8 mouse cellular contexts compared by ENCODE assay signal in the genomic region with DNA sequence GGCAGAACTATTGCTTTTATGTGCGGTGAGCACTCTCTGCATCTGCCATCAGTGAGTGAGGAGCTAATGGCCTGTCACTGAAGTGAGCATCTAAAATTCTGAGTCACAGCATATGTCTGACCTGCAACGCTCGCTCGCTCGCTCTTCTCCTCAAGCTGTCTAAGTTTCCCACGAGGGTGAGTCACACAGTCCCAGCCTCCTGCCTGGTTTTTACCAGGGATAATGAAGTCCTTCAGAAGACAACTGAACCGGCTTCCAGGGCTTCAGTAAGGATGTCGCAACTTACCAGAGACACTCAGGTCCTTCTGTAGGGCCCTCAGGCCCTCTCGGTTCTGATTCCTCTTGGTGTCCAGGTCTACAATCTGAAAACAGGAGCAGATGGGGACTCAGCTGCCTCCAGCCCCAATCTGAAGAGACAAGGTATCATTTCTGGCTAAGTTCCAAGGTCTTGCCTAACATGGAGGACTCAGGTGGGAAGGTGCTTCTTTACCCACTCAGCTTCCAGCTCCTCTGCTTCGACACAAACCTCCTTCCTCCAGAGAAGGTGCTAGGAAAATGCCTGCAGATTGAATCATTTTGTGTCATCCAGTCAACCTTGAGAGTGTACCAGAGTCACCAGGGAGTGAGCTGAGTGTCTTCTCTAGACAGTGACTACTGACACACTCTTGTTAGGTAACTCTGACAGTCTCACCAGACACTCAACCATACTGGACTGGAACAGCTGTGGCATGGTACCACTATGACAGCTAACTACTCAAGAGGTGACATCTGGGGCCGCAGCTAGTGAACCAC. TPM values are rescaled to one million over a fixed set of nuclear protein-coding genes. Genes with fewer than 3 reads are reported as not detected.
DNase-seq lines count a peak whose midpoint lies in the region; ATAC-seq and TF ChIP-seq lines count a peak whose summit lies in the region.

No protein-coding gene starts in this region.

- peaks cover 33% of the 10 kb centered on the region for H3K27me3 ChIP-seq in heart, embryonic 13.5 days (replicated peaks)
- H3K27me3 ChIP-seq in hindbrain, postnatal 0 days (ENCODE audit: insufficient read depth, low read length), result no peaks in the 10 kb centered on the region
- H3K27me3 ChIP-seq in neural tube, embryonic 12.5 days (replicated peaks), result no peaks in the 10 kb centered on the region

- H3K4me2 ChIP-seq in heart, embryonic 13.5 days, result peak overlapping the region; percentile 96
- H3K4me2 ChIP-seq in hindbrain, postnatal 0 days (ENCODE audit: low read depth, low read length), result peak overlapping the region; percentile 92
- H3K4me2 ChIP-seq in neural tube, embryonic 12.5 days (replicated peaks), result peak overlapping the region; percentile 92

- H3K36me3 ChIP-seq in heart, embryonic 13.5 days, result peaks cover 49% of the 10 kb centered on the region
- H3K36me3 ChIP-seq in hindbrain, postnatal 0 days (ENCODE audit: insufficient read depth, low read length), result peaks cover 23% of the 10 kb centered on the region
- H3K36me3 ChIP-seq in neural tube, embryonic 12.5 days, result peaks cover 42% of the 10 kb centered on the region

- no peak for TF ChIP-seq CTCF in hindbrain, postnatal 0 days (IDR thresholded peaks at IDR 0.05; ENCODE audit: low read depth)

- ATAC-seq in heart, embryonic 13.5 days (ENCODE audit: extremely low read depth, insufficient number of reproducible peaks, low FRiP score, low TSS enrichment), result no peak
- no peak for ATAC-seq in hindbrain, postnatal 0 days
- no peak for ATAC-seq in neural tube, embryonic 12.5 days (ENCODE audit: low FRiP score, low read depth)

- H3K9me3 ChIP-seq in heart, embryonic 13.5 days, result no peaks in the 10 kb centered on the region
- H3K9me3 ChIP-seq in hindbrain, postnatal 0 days (ENCODE audit: low read length), result no peaks in the 10 kb centered on the region
- H3K9me3 ChIP-seq in neural tube, embryonic 12.5 days, result no peaks in the 10 kb centered on the region

- no peak overlapping the region for H3K27ac ChIP-seq in heart, embryonic 13.5 days (replicated peaks)
- no peak overlapping the region for H3K27ac ChIP-seq in hindbrain, postnatal 0 days
- H3K27ac ChIP-seq in neural tube, embryonic 12.5 days, result no peak overlapping the region

- H3K4me3 ChIP-seq in heart, embryonic 13.5 days, result peak overlapping the region; percentile 95
- peak overlapping the region; percentile 71 for H3K4me3 ChIP-seq in hindbrain, postnatal 0 days (ENCODE audit: low read length)
- H3K4me3 ChIP-seq in neural tube, embryonic 12.5 days, result peak overlapping the region; percentile 84

- no peak for DNase-seq in heart, postnatal 4 days
- peak; percentile 91 for DNase-seq in 3T3-L1 (ENCODE audit: low read depth, low spot score)
- peak; percentile 43 for DNase-seq in adrenal gland, postnatal 25 days
- DNase-seq in hindbrain, postnatal 0 days (ENCODE audit: low spot score), result no peak
- DNase-seq in ovary, postnatal 14 days (ENCODE audit: low spot score), result no peak
- DNase-seq in ovary, adult 18-20 months (ENCODE audit: low spot score), result no peak

- peaks cover 14% of the 10 kb centered on the region for H3K4me1 ChIP-seq in heart, embryonic 13.5 days
- H3K4me1 ChIP-seq in hindbrain, postnatal 0 days (ENCODE audit: insufficient read depth, low read length), result no peaks in the 10 kb centered on the region
- H3K4me1 ChIP-seq in neural tube, embryonic 12.5 days, result peaks cover 9% of the 10 kb centered on the region

- H3K9ac ChIP-seq in heart, embryonic 13.5 days, result peak overlapping the region; percentile 95
- H3K9ac ChIP-seq in hindbrain, postnatal 0 days (replicated peaks; ENCODE audit: low read length), result peak overlapping the region; percentile 64
- peak overlapping the region; percentile 81; the same call in 1 of the 2 replicates for H3K9ac ChIP-seq in neural tube, embryonic 12.5 days

- WGBS in heart, embryonic 13.5 days, result 85% methylated on average over 11 of the region's 11 CpGs
- WGBS in hindbrain, postnatal 0 days, result 87% methylated on average over 11 of the region's 11 CpGs
- WGBS in neural tube, embryonic 12.5 days, result 92% methylated on average over 11 of the region's 11 CpGs

RNA-seq across cellular contexts. Expression of a gene that starts 1.3 kb away (rescaled TPM):
- polyA plus RNA-seq in heart, embryonic 13.5 days (2015; fragmentation: Nextera tagmentation; extraction: Ambion mirVana), result 101 and 111 TPM in 2 replicates
- total RNA-seq in heart, postnatal 4 days (2021), result 10 to 100 TPM; 52.2 to 54.7 TPM
- total RNA-seq in adrenal gland, postnatal 25 days (2021), result 163 and 187 TPM in 2 replicates
- 45.3 and 85.8 TPM in 2 replicates for total RNA-seq in hindbrain, postnatal 0 days (2014; rRNA removed)
- 221 and 224 TPM in 2 replicates for polyA plus RNA-seq in hindbrain, postnatal 0 days (2015; fragmentation: Nextera tagmentation; extraction: Ambion mirVana)
- 159 and 182 TPM in 2 replicates for polyA plus RNA-seq in neural tube, embryonic 12.5 days (2016; fragmentation: Nextera tagmentation; extraction: Ambion mirVana)

RNA-seq across cellular contexts. Expression of a gene that starts 17.7 kb away (rescaled TPM):
- not detected in 2 replicates for polyA plus RNA-seq in heart, embryonic 13.5 days (2015; fragmentation: Nextera tagmentation; extraction: Ambion mirVana)
- not detected for total RNA-seq in heart, postnatal 4 days (2021)
- total RNA-seq in adrenal gland, postnatal 25 days (2021), result 0.57 and 1.4 TPM in 2 replicates
- total RNA-seq in hindbrain, postnatal 0 days (2014; rRNA removed), result 65.0 and 74.1 TPM in 2 replicates
- 1.5 and 1.6 TPM in 2 replicates for polyA plus RNA-seq in hindbrain, postnatal 0 days (2015; fragmentation: Nextera tagmentation; extraction: Ambion mirVana)
- polyA plus RNA-seq in neural tube, embryonic 12.5 days (2016; fragmentation: Nextera tagmentation; extraction: Ambion mirVana), result 2.6 and 2.9 TPM in 2 replicates

RNA-seq across cellular contexts. Expression of a gene that starts 51.6 kb away (rescaled TPM):
- 0.23 and 0.44 TPM in 2 replicates for polyA plus RNA-seq in heart, embryonic 13.5 days (2015; fragmentation: Nextera tagmentation; extraction: Ambion mirVana)
- total RNA-seq in heart, postnatal 4 days (2021), result not detected
- not detected in 2 replicates for total RNA-seq in adrenal gland, postnatal 25 days (2021)
- 5.2 and 7.3 TPM in 2 replicates for total RNA-seq in hindbrain, postnatal 0 days (2014; rRNA removed)
- polyA plus RNA-seq in hindbrain, postnatal 0 days (2015; fragmentation: Nextera tagmentation; extraction: Ambion mirVana), result 5.9 and 6.5 TPM in 2 replicates
- polyA plus RNA-seq in neural tube, embryonic 12.5 days (2016; fragmentation: Nextera tagmentation; extraction: Ambion mirVana), result 1.8 and 2.6 TPM in 2 replicates

RNA-seq across cellular contexts. Expression of a gene that starts 51.8 kb away (rescaled TPM):
- polyA plus RNA-seq in heart, embryonic 13.5 days (2015; fragmentation: Nextera tagmentation; extraction: Ambion mirVana), result 4.6 and 5.3 TPM in 2 replicates
- 10 to 100 TPM; 24.1 to 25.3 TPM for total RNA-seq in heart, postnatal 4 days (2021)
- 13.6 and 16.0 TPM in 2 replicates for total RNA-seq in adrenal gland, postnatal 25 days (2021)
- total RNA-seq in hindbrain, postnatal 0 days (2014; rRNA removed), result 3.9 and 4.7 TPM in 2 replicates
- 1.3 TPM in 2 replicates for polyA plus RNA-seq in hindbrain, postnatal 0 days (2015; fragmentation: Nextera tagmentation; extraction: Ambion mirVana)
- polyA plus RNA-seq in neural tube, embryonic 12.5 days (2016; fragmentation: Nextera tagmentation; extraction: Ambion mirVana), result 2.5 and 3.3 TPM in 2 replicates

Comparison
In these comparisons a context has a peak if more than half of its experiments do, and no peak if none do; other contexts are left out.
1. DNase-seq: peak in 3T3-L1 (single experiment) and adrenal gland, postnatal 25 days (single experiment); none in heart, postnatal 4 days (single experiment), hindbrain, postnatal 0 days (single experiment), ovary, postnatal 14 days (single experiment) and ovary, adult 18-20 months (single experiment).
2. RNA of a gene that starts 17.7 kb away (total RNA-seq): 65.0 to 74.1 TPM in hindbrain, postnatal 0 days; 0.57 to 1.4 TPM in adrenal gland, postnatal 25 days and not detected in heart, postnatal 4 days; every median in the first group is over 10 times any median in the second.
3. Peak in every context shown above with its lines, with median percentiles within 50 percentile points of each other: H3K4me2 ChIP-seq, H3K4me3 ChIP-seq and H3K9ac ChIP-seq.